Mouse (Mus musculus) Patski (cell line): ENCODE measurements at regions not wholly inside any gene's neighbourhood (a gene's known extent, or its start where the extent isn't known, plus 50 kb on each side); places are given as distances from the start of the nearest gene placed in this dataset.

ENCODE experiments used
- ATAC-seq: fragments of 100-300 bp; one replicate; pipeline ENCODE4 v1.8.0; 2021
- CTCF ChIA-PET: fragments of 350-600 bp; sonication (Branson Sonifier 250); formaldehyde crosslinking; loops from one replicate; lab custom pipeline; 2022; ENCODE audit warnings: inconsistent platforms; lab: Charles Lee
- POLR2A ChIA-PET: fragments of 350-600 bp; sonication (Branson Sonifier 250); formaldehyde crosslinking; loops from one replicate; lab custom pipeline; 2022; ENCODE audit warnings: antibody characterized with exemption, inconsistent platforms; lab: Charles Lee
- DNase-seq: peaks from one replicate; pipeline ENCODE4 v3.0.0-alpha.2; 2011; ENCODE audit warnings: low read depth, low spot score
- H3K27me3 ChIP-seq: fragments of 371-371 bp; one replicate; pipeline ENCODE4 v1.5.1; 2021
- CTCF ChIP-seq: fragments of 100-300 bp; IDR thresholded peaks from one replicate; pipeline ENCODE4 v1.5.1; 2021
- in situ Hi-C: fragments of 300-500 bp; cut with MboI; formaldehyde crosslinking; loops from 3 replicates; pipeline ENCODE4 v1.11.1; 2018; ENCODE audit warnings: low pct_unique_long_range_greater_than_20kb, mixed read lengths

- ATAC-seq, result no peak
- DNase-seq, result no peak
- peaks cover 4% of the 10 kb centered on the region for H3K27me3 ChIP-seq
- TF ChIP-seq CTCF, result no peak
- in situ Hi-C loops, result no loop called here
- POLR2A ChIA-PET, result no interaction called here
- CTCF ChIA-PET, result interaction anchor here (1.4 kb wide), 1 partner anchor 10 kb away, joined by 3 read pairs; no protein-coding TSS in a partner anchor
Observed at GRCm38 (mm10) chr17:85766556-85766955, 78.5 kb upstream of the Six2 start.

DNA sequence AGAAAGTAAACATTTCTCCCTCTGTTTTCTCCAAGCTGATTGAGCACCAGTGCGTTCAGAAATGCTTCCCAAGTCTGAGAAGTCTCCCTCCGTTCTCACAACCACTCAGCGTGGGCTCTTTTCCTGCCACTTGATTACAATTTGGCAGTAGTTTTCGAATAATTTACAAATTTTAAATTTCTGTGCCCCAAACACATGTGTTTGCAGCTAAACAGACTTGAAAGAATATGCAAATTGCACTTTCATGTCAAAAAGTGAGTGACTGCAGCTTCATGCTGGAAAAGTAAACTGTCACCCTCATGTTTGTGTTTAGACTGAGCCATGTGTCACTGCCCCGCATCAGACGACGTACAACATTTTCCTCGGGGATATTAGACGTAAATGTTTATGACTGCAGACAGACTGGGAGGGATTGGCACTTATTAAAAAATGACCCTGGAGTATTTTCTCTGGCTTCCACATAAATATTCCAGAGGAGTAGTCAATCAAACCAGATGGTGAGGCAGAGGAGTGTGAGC, 70.6 kb upstream of the Six2 start:
- in situ Hi-C loops, result no loop called here
- CTCF ChIA-PET, result no interaction called here

DNA sequence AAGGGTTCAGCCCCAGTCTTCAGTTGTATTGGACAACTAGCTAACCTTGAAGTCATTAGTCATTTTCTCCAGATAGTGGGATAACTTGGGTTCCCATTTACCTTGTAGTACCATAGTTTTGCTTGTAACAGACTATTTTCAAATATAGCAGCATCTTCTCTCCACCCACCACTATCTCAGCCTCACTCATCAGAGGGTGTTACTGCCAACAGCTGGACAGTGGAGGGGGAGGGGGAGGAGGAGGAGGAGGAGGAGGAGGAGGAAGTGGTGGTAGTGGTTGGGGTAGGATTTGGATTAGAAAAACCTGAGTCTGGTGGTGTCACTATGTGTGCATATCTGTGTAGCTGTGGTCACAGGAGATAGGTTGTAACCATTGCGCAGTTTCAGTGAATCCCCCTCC, 69.6 kb upstream of the Six2 start:
- ATAC-seq (no peak), DNase-seq (no peak)
- H3K27me3 ChIP-seq, result peaks cover 11% of the 10 kb centered on the region
- POLR2A ChIA-PET, result no interaction called here
- in situ Hi-C loops, result no loop called here
- CTCF ChIA-PET, result no interaction called here
- TF ChIP-seq CTCF, result no peak

More for the DNA sequence above, 70.6 kb upstream of the Six2 start:
- TF ChIP-seq CTCF, result no peak
- peaks cover 11% of the 10 kb centered on the region for H3K27me3 ChIP-seq
- POLR2A ChIA-PET, result no interaction called here
- DNase-seq (no peak), ATAC-seq (no peak)

- ChIA-PET POLR2A (no interaction called here), CTCF (interaction anchor here (1.3 kb wide), 1 partner anchor 530 kb away, joined by 3 read pairs; no protein-coding TSS in a partner anchor)
- in situ Hi-C loops, result no loop called here
- peaks cover 7% of the 10 kb centered on the region for H3K27me3 ChIP-seq
- no peak for ATAC-seq
- no peak for TF ChIP-seq CTCF
- DNase-seq, result no peak
Observed at GRCm38 (mm10) chr17:85755557-85755956, 67.5 kb upstream of the Six2 start.

- DNase-seq (no peak), ATAC-seq (no peak)
- CTCF ChIA-PET, result no interaction called here
- no peak for TF ChIP-seq CTCF
- H3K27me3 ChIP-seq, result peaks cover 33% of the 10 kb centered on the region
- in situ Hi-C loops, result no loop called here
- POLR2A ChIA-PET, result interaction anchor here (0.7 kb wide), 2 partner anchors 9 to 55 kb away, joined by 5 read pairs; no protein-coding TSS in a partner anchor
Observed at GRCm38 (mm10) chr17:85748649-85749081, 60.6 kb upstream of the Six2 start.

- ChIA-PET CTCF (no interaction called here), POLR2A (interaction anchor here (0.7 kb wide), 2 partner anchors 8 to 56 kb away, joined by 5 read pairs; no protein-coding TSS in a partner anchor)
- no peak for TF ChIP-seq CTCF
- H3K27me3 ChIP-seq, result peaks cover 33% of the 10 kb centered on the region
- no peak for ATAC-seq
- in situ Hi-C loops, result no loop called here
- DNase-seq, result no peak
Observed at GRCm38 (mm10) chr17:85747976-85748648, 60.0 kb upstream of the Six2 start.
